8 mouse cellular contexts compared by ENCODE assay signal in genomic region chr11:87461780-87462460, GRCm38 (mm10). TPM values are rescaled to one million over a fixed set of nuclear protein-coding genes. Genes with fewer than 3 reads are reported as not detected.
DNase-seq lines count a peak whose midpoint lies in the region; ATAC-seq and TF ChIP-seq lines count a peak whose summit lies in the region.
"Not testable (repeated sequence)": the region's sequence is repeated elsewhere in the genome, so short reads cannot be mapped to it uniquely, and the experiment has no call there.

No protein-coding gene starts in this region.

- H3K4me2 ChIP-seq in lung, embryonic 15.5 days: peak overlapping the region; percentile 51

- peaks cover 24% of the 10 kb centered on the region for H3K4me1 ChIP-seq in G1E (ENCODE audit: insufficient read depth, low read depth, low read length)
- not testable (repeated sequence) for H3K4me1 ChIP-seq in lung, embryonic 15.5 days; olfactory bulb, adult 2 months (ENCODE audit: control insufficient read depth, insufficient read depth, low read length)

- H3K27me3 ChIP-seq in G1E (ENCODE audit: insufficient read depth, low read length); lung, embryonic 15.5 days: not testable (repeated sequence)

- H3K9me3 ChIP-seq in G1E (replicated peaks); lung, embryonic 15.5 days: not testable (repeated sequence)

- WGBS in lung, embryonic 15.5 days: under 1% methylated on average over 25 of the region's 58 CpGs
- WGBS in olfactory bulb, adult 2 months: 2% methylated on average over 27 of the region's 58 CpGs

- 0 out of 2 replicates have a peak overlapping the region, but pooled peaks have one; percentile 9 for H3K9ac ChIP-seq in lung, embryonic 15.5 days

- peak overlapping the region; percentile 47; the same call in 1 of the 2 replicates for H3K4me3 ChIP-seq in G1E (ENCODE audit: low read depth, low read length)
- peak overlapping the region; percentile 22 for H3K4me3 ChIP-seq in lung, embryonic 15.5 days
- H3K4me3 ChIP-seq in olfactory bulb, adult 2 months (ENCODE audit: insufficient read depth, low read depth, low read length): peak overlapping the region; percentile 46

- H3K36me3 ChIP-seq in G1E (replicated peaks); lung, embryonic 15.5 days: not testable (repeated sequence)

- peak; percentile 27; the same call in 1 of the 2 replicates for TF ChIP-seq POLR2A in olfactory bulb, adult 2 months (IDR thresholded peaks at IDR 0.05; ENCODE audit: insufficient read depth, low read depth, low read length)

- peak overlapping the region; percentile 83 for H3K27ac ChIP-seq in lung, embryonic 15.5 days
- not testable (repeated sequence) for H3K27ac ChIP-seq in olfactory bulb, adult 2 months (ENCODE audit: insufficient read depth, low read depth, low read length)

- not testable (repeated sequence) for DNase-seq in G1E (ENCODE audit: low spot score)
- peak; percentile 83 for DNase-seq in cerebellum, adult 9-10 months
- peak; percentile 51 for DNase-seq in layer of hippocampus, adult 9-10 months (ENCODE audit: low spot score)
- DNase-seq in thymus, adult 18-20 months: peak; percentile 73 to 83

- not testable (repeated sequence) for TF ChIP-seq CTCF in G1E (IDR thresholded peaks at IDR 0.05; ENCODE audit: low read depth, low read length); olfactory bulb, adult 2 months (IDR thresholded peaks at IDR 0.05; ENCODE audit: insufficient read depth, low read depth, low read length)

- peak; percentile 87 for ATAC-seq in G1E (ENCODE audit: extremely low read depth, insufficient number of reproducible peaks, low FRiP score, poor library complexity, severe bottlenecking)
- peak; percentile 98 for ATAC-seq in frontal cortex, adult (ENCODE audit: low TSS enrichment)
- ATAC-seq in hematopoietic stem cell, adult 5-6 weeks (replicated peaks in 1 of 2; ENCODE audit: insufficient read depth in 1 of 2, low FRiP score in 2 of 2, low TSS enrichment in 1 of 2, low read depth in 1 of 2, poor library complexity in 2 of 2, severe bottlenecking in 2 of 2): peak; percentile 94 to 95
- ATAC-seq in lung, embryonic 15.5 days (ENCODE audit: borderline replicate concordance, extremely low read depth, low FRiP score, low TSS enrichment): peak; percentile 99

RNA-seq across cellular contexts. Expression of gene Tex14, which starts 57.1 kb away (rescaled TPM):
- total RNA-seq in G1E (2014; fragmentation: Nextera tagmentation) (not detected in 2 replicates), G1E (2017) (0.12 and 0.16 TPM in 2 replicates)
- not detected in 2 replicates for polyA plus RNA-seq in G1E (2012)
- total RNA-seq in hematopoietic stem cell, adult 5-6 weeks (2017): 2.9 TPM in 1 of 2 replicates, not detected in the other
- polyA plus RNA-seq in lung, embryonic 15.5 days (2015; fragmentation: Nextera tagmentation; extraction: Ambion mirVana): 0.46 and 0.54 TPM in 2 replicates
- polyA plus RNA-seq in olfactory bulb, adult 2 months (2012; ENCODE audit: insufficient read depth, insufficient read length, low replicate concordance, missing spikeins): not detected in 2 replicates

RNA-seq across cellular contexts. Expression of gene Rad51c, which starts 57.2 kb away (rescaled TPM):
- total RNA-seq in G1E (2014; fragmentation: Nextera tagmentation) (4.4 and 4.7 TPM in 2 replicates), G1E (2017) (3.8 and 5.8 TPM in 2 replicates)
- polyA plus RNA-seq in G1E (2012): 0.59 and 0.74 TPM in 2 replicates
- total RNA-seq in hematopoietic stem cell, adult 5-6 weeks (2017): 7.3 and 13.4 TPM in 2 replicates
- polyA plus RNA-seq in lung, embryonic 15.5 days (2015; fragmentation: Nextera tagmentation; extraction: Ambion mirVana): 9.0 and 11.3 TPM in 2 replicates
- not detected in 2 replicates for polyA plus RNA-seq in olfactory bulb, adult 2 months (2012; ENCODE audit: insufficient read depth, insufficient read length, low replicate concordance, missing spikeins)
